Mouse (Mus musculus) embryo, embryonic 11 days (tissue): ENCODE results near the gene AL732309.1.

ENCODE experiments used
- DNase-seq: peaks from one replicate; pipeline ENCODE4 v3.0.0-alpha.2; 2015

AL732309.1 gene

DNA sequence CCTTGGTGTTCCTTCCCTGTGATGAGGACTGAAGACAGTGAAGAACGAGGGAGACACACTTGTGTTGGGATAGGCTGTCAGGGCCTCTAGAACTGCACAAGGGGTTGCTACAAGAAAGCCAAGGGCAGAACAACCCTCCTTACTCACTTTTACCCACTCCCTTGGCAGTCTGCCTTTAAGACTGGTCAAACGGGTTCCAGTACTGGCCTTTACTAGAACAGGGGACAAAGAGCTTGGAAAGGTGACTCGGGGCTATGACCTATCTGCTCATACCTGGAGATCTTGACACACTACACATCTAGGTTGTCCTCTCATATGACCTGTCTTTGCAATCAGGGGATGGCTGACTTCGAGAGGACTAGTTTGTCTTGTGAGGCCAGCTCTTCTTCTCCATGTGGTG is 9.1 kb downstream of the AL732309.1 start:
- DNase-seq = no peak

DNA sequence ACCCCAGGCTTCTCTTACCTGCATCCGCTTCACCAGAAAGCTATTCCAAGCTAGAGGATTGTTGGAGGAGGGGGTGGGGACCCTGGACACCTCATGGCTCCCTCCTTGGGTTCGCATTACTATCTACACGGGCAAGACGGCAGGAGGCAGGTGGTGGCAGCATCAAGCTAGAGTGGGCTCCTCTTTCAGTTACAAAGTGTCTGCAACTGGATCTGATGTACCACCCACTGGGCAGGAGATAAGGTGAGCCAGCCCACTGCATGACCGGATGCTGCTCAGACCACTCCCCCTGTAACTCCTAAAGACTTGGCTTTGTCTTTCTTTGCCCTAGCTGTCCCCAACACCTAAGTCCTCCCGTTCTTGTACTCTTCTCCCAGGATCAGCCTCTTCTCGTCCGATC is 10.0 kb downstream of the AL732309.1 start, which contains the start of gene Rnf224:
Gene Rnf224 (minus strand): TSS at position 174 of the 400 bp plus-strand sequence.
- no peak for DNase-seq

DNA sequence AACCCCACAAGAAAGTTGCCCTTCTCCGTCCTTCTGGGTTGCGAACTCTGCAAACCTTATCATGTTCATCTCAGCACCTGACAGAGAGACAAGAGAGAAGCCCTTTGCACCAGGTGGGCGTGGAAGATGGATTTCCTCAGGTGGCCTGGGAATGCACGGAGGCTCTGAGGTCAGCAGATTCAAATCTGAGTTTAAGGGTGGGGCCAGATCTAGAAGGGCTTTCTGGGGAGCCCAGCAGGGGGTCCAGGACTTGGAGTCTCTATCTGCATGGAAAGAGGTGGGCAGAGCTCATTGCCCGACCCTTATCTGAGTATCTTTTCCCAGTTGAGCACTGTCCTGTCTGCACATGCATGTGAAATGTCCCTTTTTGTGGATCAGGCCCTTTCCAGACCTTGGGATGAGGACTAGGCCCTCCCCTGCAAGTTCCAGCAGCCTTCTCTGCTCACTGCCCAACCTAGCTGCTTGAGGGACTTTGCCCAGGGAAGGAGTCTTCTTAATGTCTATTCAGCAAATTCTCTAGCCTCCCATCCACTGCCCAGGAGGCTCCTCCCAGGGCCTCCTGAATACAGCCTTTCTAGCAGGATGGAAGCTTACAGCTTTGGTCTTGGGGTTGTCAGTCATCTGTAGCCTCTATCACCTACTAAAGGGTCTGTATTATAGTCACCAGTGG is 12.0 kb downstream of the AL732309.1 start:
- DNase-seq = no peak

DNA sequence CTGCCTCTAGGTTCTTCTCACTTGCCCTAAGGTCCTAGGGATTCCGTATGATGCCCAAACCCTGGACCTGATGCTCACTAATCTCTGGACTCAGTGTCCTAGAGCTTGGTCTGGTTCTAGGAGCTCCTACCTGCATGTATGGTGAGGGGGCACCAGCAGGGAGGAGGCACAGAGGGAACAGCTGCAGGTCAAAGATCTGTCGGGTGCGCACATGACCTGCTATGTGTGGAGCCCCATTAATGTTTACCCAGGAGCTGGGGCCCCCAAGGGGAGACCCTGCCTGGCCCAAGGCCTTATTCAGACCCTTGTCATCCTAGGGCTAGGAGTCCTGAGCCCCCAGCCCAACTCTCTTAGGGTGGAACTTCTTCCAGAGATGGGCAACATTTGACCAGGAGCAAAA is 12.6 kb downstream of the AL732309.1 start, which contains the start of gene Slc34a3:
Gene Slc34a3 (minus strand): TSS at position 315 of the 400 bp plus-strand sequence.
- DNase-seq = no peak

DNA sequence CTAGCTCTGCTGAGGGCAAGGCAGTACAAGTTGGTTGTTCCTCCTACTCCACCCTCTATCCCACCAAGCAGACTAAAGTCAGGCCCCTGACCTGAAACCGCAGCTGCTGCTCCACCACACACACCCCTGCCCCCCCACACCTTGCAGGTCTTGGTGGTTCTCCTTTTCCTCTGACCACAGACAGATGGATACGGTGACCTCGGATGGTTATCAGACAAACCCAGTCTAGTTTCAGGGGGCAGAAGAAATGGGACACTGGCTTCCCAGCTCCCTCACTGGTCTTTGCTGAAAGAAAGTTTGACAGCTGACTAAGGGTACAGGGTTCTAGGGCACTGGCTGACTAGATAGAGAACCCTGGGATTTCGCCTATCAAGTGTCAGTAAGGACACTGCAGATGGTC is 13.2 kb downstream of the AL732309.1 start:
- no peak for DNase-seq

DNA sequence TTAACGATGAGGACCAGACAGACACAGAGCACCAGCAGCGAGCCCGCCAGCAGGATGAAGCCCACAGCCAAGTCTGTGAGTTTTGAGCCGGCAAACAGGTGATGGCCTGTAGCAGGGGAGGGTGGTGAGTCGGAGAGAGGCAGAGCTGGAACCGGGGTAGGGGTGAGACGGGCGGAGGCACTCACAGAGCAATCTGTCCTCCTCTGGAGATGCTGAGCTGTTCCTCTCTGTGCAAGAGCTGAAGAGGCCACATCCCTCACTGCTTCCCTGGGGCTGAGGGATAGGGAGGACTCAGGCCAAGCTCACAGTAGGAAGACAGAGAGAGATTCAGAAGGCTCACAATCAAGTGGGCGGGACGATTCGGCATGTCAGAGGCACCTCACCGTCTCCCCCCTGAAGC is 15.6 kb downstream of the AL732309.1 start:
- DNase-seq = no peak

DNA sequence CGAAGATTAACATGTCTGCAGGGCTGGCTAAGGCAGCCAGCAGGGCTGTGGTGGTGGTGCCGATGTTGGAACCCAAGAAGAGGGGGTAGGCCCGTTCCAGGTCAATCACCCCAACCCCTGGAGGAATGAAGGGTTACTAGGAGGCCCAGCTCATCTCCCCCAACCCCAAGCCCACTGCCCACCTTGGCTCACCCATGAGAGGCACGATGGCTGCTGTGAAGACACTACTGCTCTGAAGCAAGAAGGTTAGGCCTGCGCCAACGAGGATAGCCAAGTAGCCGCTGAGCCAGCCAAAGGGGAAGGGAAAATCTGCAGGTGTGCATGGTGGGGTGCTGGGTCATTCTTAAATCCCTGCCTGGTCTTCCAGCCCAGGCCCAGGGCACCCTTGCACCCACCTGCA is 16.1 kb downstream of the AL732309.1 start:
- DNase-seq = no peak

DNA sequence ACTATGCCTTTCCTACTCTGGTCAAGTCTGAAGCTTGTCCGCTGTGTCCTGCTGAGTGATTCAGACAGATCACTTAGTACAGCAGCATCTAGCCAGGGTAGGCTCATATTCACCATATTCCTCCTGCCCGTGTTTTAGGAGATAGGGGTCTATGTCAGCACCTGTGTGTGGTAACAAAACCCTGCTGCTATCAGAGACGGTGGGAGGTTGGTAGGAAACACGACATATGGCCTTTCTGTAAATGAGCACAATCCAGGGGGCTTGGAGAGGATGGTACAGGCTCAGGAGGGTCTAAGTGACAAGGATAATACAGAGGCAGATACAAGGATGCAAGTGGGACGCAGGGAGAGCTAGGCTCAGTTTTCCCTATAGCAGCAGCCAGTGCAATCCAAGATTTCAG is 17.1 kb downstream of the AL732309.1 start:
- no peak for DNase-seq

DNA sequence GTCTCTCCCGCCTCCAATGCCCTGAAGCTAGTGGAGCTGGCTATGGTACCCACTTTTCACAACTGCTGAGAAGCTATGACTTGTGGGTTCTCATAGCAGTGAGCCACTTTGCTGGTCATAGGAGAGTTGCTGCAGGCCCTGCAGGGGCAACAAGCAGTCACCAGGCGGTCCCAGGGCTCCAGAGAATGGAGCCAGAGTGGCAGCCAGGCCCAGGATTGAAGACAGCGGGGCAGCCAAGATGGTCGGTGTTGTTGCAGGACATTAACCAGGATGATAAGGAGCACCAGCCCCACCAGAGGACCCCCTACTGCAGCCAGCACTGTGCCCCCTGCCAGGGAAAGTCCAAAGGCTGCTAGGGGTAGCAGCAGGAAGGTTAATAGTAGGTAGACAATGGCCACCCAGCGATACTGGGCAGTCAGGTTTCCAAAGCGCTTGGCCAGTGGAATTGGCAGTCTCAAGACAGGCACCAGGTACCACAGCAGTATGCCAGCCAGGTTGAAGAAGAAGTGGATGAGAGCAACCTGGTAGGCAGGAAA is 17.6 kb downstream of the AL732309.1 start:
- DNase-seq = no peak

DNA sequence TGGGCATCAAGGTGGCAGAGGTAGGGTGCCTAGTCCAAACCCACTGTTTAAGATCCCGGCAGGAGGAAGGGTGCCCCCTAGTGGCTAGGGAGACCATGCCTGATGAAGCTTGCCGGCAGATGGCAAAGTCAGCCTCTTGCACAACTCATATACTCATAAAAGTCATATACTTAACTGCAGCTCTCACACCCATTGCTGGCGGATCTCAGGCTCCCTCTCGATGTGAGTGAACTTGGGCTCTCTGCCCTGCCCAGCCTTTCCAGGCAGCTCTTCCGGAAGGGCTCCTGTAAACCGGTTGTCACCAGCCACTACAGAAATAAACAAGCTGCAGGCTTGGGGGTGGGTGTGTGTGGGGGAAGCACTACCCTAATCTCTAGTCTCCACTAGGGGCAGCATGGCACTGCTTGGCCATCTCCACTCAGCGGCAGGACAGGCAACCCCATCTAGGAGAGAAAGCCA is 18.2 kb downstream of the AL732309.1 start:
- DNase-seq = peak; percentile 90

DNA sequence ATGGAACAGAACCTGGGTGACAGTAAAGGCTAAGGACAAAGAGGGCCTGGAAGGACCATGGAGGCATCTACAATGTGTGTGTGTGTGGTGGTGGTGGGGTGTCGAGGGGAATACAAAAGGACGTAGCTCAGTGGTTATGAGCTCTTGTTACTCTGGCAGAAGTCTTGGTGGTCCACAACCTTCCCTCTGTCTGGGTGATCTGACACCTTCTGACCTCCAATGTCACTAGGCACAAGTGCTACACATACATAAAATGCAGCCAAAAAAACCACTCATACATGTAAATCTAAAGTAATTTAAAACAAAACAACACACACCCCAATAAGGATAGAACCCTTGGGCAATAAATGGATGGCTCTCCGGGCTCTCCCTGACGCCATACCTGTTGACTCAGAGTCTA is 19.3 kb downstream of the AL732309.1 start:
- DNase-seq = no peak

DNA sequence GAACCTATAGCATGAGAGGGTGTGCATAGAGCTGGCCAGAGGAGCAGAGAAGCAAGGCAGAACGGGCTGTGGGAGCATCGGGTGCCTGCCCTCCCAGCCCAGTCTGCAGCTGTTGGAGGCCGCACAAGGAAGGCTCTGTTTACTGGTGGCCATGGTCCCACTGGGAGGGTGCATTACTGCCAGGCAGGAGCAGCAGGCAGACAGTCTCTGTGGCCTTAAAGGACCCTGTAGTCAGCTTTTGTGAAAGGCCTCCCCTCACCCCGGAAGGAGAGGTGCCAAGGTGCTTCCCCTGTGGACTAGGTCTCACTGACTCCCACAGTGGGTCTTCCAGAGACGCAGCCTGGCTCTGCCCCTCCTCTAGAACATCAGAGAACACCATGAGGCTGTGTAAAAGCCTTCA is 19.8 kb downstream of the AL732309.1 start:
- no peak for DNase-seq

DNA sequence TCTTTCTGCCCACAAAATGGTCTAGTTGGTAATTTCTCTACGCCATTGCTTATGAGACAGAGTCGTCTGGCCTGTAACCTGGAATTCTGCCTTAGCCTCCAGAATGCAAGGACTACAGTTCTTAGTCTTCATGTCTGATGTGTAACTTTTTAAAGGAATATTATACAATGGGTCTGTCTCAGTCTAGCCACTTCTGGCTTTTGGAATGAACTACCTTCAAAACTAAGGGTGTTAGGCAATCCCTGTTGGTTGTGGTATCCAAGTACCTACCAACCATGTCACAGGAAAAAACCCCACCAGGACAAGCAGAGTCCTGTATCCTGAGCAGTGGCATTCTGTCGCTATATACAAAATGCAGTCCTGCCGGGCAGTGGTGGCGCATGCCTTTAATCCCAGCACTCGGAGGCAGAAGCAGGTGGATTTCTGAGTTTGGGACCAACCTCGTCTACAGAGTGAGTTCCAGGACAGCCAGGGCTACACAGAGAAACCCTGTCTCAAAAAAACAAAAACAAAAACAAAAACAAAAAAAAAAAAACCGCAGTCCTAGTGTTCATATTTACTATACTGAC is 20.8 kb downstream of the AL732309.1 start:
- DNase-seq = no peak

DNA sequence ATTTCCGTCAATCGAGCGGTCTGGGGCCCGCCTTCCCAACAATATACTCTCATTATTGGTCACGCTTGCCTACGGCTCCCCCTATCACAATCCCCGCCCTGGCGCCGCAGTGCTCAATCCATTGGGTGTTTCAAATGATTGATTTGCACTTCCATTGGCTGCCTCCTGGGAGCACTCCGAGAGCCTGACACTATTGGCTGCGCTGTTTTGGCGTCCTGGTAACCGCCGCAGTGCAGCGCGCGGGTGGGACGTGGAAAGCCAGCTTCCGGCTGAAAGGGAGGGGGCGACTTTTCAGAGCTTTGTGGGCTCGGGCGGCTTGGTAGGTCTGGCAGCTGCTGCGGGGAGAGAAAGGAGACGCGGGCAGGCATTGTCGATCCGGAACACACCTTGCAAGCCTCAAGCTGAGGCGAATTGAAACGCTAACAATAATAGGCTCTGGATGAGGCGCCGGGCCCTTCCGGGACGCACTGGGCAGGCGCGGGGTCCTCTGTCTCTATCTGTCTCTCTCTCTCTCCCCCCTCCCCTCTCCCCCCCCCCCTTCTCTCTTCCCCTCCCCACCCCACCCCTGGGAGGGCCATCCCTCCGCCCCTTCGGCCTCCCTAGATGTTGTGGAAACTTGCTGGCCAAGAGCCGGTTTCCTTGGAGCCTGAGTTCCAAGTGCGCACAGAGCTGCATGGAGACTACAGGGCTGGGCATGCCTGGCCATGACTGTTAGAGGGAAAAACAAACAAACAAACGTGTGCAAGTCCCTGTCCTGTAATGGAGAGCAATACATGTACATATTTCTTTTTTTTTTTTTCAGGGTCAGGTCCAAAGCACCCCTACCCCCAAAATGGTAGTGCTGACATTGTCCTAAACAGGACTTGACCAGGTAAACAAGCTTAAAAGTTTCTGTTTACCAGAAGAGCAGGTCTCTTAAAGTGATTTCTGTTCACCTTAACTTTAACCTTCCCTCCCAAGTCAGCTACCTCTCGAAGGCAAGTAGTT is 21.6 kb downstream of the AL732309.1 start:
- DNase-seq = peak; percentile 100

DNA sequence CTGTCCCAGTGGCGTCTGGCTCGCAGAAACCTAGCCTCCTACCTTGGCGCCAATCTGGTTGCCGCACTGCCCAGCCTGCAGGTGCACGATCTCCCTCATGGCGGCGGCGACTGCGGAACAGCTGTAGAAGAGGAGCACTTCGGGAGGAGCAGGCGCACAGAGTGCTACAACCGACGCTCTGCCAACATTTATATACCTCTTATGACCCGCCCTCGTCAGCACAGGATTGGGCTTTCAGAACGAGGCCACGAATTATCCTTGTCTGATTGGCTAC is 22.2 kb downstream of the AL732309.1 start, which contains the start of gene Tubb4b:
Gene Tubb4b (minus strand): TSS at position 211 of the 274 bp plus-strand sequence.
- no peak for DNase-seq

DNA sequence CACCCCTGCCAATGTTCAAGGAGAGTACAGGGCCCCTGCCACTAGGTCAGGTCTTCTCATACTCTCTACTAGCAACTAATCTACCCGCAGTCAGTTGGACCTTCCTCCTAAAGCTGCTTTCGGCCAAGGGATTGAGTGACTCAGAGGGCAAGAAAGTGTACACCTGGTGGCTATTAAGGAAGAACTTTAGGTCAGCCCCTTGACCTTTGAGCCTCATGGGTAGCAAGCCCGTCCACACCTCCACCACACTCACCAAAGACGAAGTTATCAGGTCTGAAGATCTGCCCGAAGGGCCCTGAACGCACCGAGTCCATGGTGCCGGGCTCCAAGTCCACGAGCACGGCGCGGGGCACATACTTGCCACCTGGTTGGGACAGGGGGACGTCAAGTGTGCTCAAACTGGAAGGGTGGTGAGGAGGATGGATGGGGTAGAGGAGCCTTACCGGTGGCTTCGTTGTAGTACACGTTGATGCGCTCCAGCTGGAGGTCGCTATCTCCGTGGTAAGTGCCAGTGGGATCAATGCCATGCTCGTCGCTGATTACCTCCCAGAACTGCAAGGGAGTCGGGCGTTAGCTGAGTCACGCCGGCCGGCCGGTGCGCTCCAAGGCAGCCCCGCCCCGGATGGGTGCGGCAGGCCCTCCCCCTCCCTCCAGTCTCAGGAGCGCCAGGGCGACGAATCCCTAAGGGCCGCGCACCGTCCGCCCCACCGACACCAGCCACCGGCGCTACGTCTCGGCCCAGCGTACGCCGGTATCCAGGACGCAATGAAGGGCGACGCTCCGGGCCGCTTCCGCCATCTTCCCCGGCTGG is 22.8 kb downstream of the AL732309.1 start:
- peak; percentile 76 for DNase-seq

DNA sequence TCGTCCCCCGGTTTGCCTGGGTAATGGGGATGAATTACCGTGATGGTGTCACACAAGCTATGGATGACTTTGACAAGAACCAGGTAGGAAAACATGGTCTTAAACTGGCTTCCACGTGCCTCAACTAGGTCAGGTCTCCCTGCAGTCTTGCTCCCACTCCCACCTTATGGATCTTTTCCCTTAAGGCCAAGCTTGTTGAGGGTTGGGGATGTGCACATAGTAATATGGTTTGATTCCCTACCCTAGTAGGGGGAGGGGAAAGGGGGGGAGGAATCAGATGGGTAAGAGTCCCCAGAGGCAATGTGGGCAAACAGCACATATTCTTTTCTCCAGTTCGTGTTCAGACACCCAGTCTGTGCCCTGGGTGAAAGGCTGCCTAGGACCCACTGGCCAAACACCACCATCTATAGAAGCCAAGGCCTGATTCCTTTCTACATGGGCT is 25.3 kb downstream of the AL732309.1 start:
- no peak for DNase-seq

DNA sequence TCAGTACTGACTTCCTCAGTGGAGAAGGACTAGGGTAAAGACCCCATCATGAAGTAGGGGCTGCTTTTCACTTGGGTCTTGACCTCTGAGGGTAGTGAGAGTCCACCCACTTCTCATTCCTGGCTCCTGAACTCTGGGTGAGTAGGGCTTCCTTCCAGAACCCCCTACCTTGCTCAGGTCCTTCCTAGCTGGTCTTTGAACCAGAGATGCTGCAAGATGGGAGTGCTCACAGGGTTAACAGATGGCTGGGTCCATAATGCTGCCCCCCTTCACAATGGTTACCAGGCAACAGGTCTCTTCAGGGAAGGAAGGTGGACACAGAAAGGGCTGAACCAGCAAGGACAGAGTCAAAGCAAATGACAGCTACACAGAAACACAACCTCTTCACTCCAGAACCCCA is 28.2 kb downstream of the AL732309.1 start, which contains the start of gene Fam166a:
Gene Fam166a (plus strand): TSS at position 301 of the 400 bp plus-strand sequence.
- no peak for DNase-seq

DNA sequence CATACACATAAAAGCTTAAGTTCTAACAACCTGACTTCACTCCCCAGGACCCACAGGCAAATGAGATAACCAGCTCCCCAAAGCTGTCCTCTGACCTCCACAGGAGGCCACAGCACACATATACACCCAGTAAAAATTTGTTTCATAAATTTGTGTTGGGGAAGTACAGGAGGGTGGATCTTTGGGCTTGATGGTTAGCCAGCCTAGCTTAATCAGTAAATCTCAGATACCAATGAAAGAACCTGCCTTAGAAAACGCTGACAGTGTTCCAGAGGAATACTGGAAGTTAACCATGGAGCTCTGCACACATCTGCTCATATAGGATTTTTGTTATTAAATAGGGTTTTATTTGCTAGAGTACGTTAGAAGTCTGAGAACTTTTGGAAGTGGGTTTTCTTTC is 29.0 kb downstream of the AL732309.1 start:
- DNase-seq = no peak

DNA sequence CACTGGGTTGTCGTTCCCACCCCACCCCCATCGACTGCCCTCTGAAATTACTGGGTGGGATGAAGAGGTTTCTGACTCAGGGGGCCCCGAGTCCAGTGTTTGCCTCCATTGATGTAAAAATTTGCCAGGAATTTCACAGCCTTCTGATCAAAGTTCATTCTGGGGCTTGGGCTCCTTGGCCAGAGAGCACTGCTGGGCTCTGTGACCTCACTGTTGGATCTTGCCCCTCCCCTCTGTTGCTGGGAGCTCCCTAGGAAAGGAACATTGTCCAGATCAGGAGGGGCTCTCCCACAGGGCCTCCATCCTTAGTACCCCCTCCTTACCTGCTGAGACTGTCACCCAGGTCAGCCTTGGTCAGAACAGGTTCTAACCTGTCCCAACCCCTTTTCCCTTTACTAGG is 32.2 kb downstream of the AL732309.1 start, which contains the start of gene Stpg3:
Gene Stpg3 (minus strand): TSS at position 194 of the 400 bp plus-strand sequence.
- DNase-seq = no peak

DNA sequence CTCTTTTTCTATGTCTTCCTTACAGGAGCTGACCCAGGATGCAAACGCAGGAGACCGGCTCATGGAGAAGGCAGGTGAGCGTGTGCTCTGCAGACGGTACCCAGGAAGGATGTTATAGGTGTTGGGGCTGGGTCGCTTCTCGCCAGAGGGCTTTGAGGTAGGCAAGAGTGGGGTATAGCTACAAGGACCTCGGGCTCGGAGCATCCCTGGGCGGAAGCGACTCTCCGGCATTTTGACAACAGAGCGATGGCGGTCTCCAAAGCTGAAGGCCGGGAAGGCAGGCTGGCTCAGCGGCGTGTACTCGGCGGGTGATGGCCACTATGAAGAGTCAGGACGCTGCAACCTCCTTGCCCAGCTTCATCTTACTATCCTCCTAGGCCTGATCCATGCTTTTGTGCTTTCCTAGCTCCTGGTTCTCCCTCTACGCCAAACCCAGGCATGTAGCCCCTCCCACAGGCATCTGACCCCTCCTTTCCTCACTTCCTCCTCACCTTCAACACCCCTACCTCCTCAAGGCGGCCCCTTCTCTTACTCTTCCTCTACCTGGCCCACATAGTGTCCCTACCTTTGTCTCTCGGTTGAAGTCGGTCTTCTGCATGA is 33.3 kb downstream of the AL732309.1 start:
- no peak for DNase-seq
